17 mouse cellular contexts compared by ENCODE assay signal in genomic region chr2:181381631-181382306, GRCm38 (mm10).
"Had no signal": no experiment of that assay in that cellular context is flagged by ENCODE, and none has a peak within 500 bp of the region (broad histone marks: within the 10 kb centered on the region; RNA-seq: fewer than 3 reads in every experiment).

No protein-coding gene starts in this region.

- ATAC-seq: lung, postnatal 0 days had no signal

- H3K4me3 ChIP-seq: layer of hippocampus, adult 2 months; limb, embryonic 10.5 days; liver, embryonic 15.5 days; midbrain, embryonic 10.5 days; myocyte; neural tube, embryonic 13.5 days had no signal

- DNase-seq: kidney, adult 9 months; kidney, postnatal 10 days; kidney, postnatal 4 days; lung, adult 2 months; lung, postnatal 36 days; midbrain, embryonic 14.5 days; retina, postnatal 1 day; right cerebral cortex, postnatal 4 days had no signal

- H3K9ac ChIP-seq: liver, embryonic 15.5 days; neural tube, embryonic 13.5 days had no signal

- H3K4me2 ChIP-seq: liver, embryonic 11.5 days; liver, embryonic 15.5 days; neural tube, embryonic 13.5 days had no signal

- H3K9me3 ChIP-seq: limb, embryonic 10.5 days; liver, embryonic 15.5 days; midbrain, embryonic 10.5 days; neural tube, embryonic 13.5 days had no signal

- H3K27me3 ChIP-seq: liver, embryonic 15.5 days; neural tube, embryonic 13.5 days had no signal

- H3K4me1 ChIP-seq: limb, embryonic 10.5 days; midbrain, embryonic 10.5 days; neural tube, embryonic 13.5 days had no signal

- H3K27ac ChIP-seq: layer of hippocampus, adult 2 months; limb, embryonic 10.5 days; liver, embryonic 15.5 days; midbrain, embryonic 10.5 days; neural tube, embryonic 13.5 days; stomach, postnatal 0 days had no signal
